Mouse (Mus musculus): ENCODE results near the gene Wdr54.

Wdr54 gene

GRCm38 (mm10) chr6:83156259-83156684 is at the start of gene Wdr54, which contains the start of gene 1700003E16Rik:
Wdr54 (minus strand) TSS chr6:83156397.
1700003E16Rik (plus strand) TSS chr6:83156404.
- DNase-seq (ENCODE audit: low read depth, low spot score): peak; percentile 73

- no peak for DNase-seq (ENCODE audit: low read depth, low spot score)
Observed at GRCm38 (mm10) chr6:83205851-83206250, 49.7 kb upstream of the Wdr54 start.

- DNase-seq (ENCODE audit: low read depth, low spot score): no peak
Observed at GRCm38 (mm10) chr6:83203320-83203719, 47.1 kb upstream of the Wdr54 start.

GRCm38 (mm10) chr6:83197345-83198004 is 41.3 kb upstream of the Wdr54 start:
- DNase-seq (ENCODE audit: low read depth, low spot score): no peak

- no peak for DNase-seq (ENCODE audit: low read depth, low spot score)
Observed at GRCm38 (mm10) chr6:83193571-83193970, 37.4 kb upstream of the Wdr54 start.

GRCm38 (mm10) chr6:83186946-83187345 is 30.7 kb upstream of the Wdr54 start:
- DNase-seq (ENCODE audit: low read depth, low spot score): no peak

GRCm38 (mm10) chr6:83185895-83186861 is 30.0 kb upstream of the Wdr54 start:
- peak; percentile 67 for DNase-seq (ENCODE audit: low read depth, low spot score)

GRCm38 (mm10) chr6:83184858-83185435 is 28.8 kb upstream of the Wdr54 start:
- DNase-seq (ENCODE audit: low read depth, low spot score): peak; percentile 40

GRCm38 (mm10) chr6:83180605-83181004 is 24.4 kb upstream of the Wdr54 start:
- no peak for DNase-seq (ENCODE audit: low read depth, low spot score)

GRCm38 (mm10) chr6:83179390-83180117 is 23.4 kb upstream of the Wdr54 start:
- DNase-seq (ENCODE audit: low read depth, low spot score): no peak

- no peak for DNase-seq (ENCODE audit: low read depth, low spot score)
Observed at GRCm38 (mm10) chr6:83175996-83176395, 19.8 kb upstream of the Wdr54 start.

GRCm38 (mm10) chr6:83172240-83172920 is 16.2 kb upstream of the Wdr54 start:
- DNase-seq (ENCODE audit: low read depth, low spot score): no peak

GRCm38 (mm10) chr6:83171063-83171462 is 14.9 kb upstream of the Wdr54 start:
- DNase-seq (ENCODE audit: low read depth, low spot score): no peak

GRCm38 (mm10) chr6:83169872-83170271 is 13.7 kb upstream of the Wdr54 start:
- no peak for DNase-seq (ENCODE audit: low read depth, low spot score)

GRCm38 (mm10) chr6:83166243-83166630 is 10.0 kb upstream of the Wdr54 start:
- peak; percentile 64 for DNase-seq (ENCODE audit: low read depth, low spot score)

- peak; percentile 96 for DNase-seq (ENCODE audit: low read depth, low spot score)
Observed at GRCm38 (mm10) chr6:83165607-83166242, 9.5 kb upstream of the Wdr54 start, which contains the start of gene Dctn1. Dctn1 (plus strand) TSS chr6:83165920.

GRCm38 (mm10) chr6:83165026-83165606 is 8.9 kb upstream of the Wdr54 start:
- DNase-seq (ENCODE audit: low read depth, low spot score): no peak

GRCm38 (mm10) chr6:83162701-83163100 is 6.5 kb upstream of the Wdr54 start:
- peak; percentile 85 for DNase-seq (ENCODE audit: low read depth, low spot score)

- DNase-seq (ENCODE audit: low read depth, low spot score): peak; percentile 27
Observed at GRCm38 (mm10) chr6:83161921-83162641, 5.9 kb upstream of the Wdr54 start.

Measured in CD4-positive, CD25-positive, alpha-beta regulatory T cell, adult 2 months (primary cell).